Mouse (Mus musculus) forebrain, embryonic 11.5 days (tissue): ENCODE data around the gene Zic4. TPM values are rescaled to one million over a fixed set of nuclear protein-coding genes. Genes with fewer than 3 reads are reported as not detected.

Experiments
- ATAC-seq: fragments of 200-750 bp; cut with Nextera tagmentation; replicated peaks from 2 replicates; pipeline ENCODE4 v1.8.0; 2017; ENCODE audit warnings: moderate TSS enrichment; ENCODE audit not compliant: low FRiP score
- DNase-seq: peaks from one replicate; pipeline ENCODE4 v3.0.0-alpha.2; 2017; ENCODE audit warnings: low spot score
- H3K27ac ChIP-seq: fragments of 300-500 bp; sonication (generic); 2 replicates; pipeline ENCODE4 v1.5.1; 2014; ENCODE audit warnings: low read depth, low read length
- H3K27me3 ChIP-seq: fragments of 300-500 bp; sonication (generic); 2 replicates; pipeline ENCODE4 v1.6.1; 2014; ENCODE audit warnings: mild to moderate bottlenecking, low read length, mixed read lengths; ENCODE audit not compliant: control insufficient read depth, insufficient read depth
- H3K36me3 ChIP-seq: fragments of 300-500 bp; sonication (generic); 2 replicates; pipeline ENCODE4 v1.6.1; 2014; ENCODE audit warnings: mild to moderate bottlenecking, low read length, moderate library complexity, mixed read lengths; ENCODE audit not compliant: control insufficient read depth, insufficient read depth
- H3K4me1 ChIP-seq: fragments of 300-500 bp; sonication (generic); replicated peaks from 2 replicates; pipeline ENCODE4 v1.6.1; 2014; ENCODE audit warnings: low read length, mixed read lengths; ENCODE audit not compliant: control insufficient read depth, insufficient read depth
- H3K4me2 ChIP-seq: fragments of 300-500 bp; sonication (generic); 2 replicates; pipeline ENCODE4 v1.6.1; 2014; ENCODE audit warnings: low read depth, mild to moderate bottlenecking, low read length, moderate library complexity, mixed read lengths; ENCODE audit not compliant: severe bottlenecking
- H3K4me3 ChIP-seq: fragments of 300-500 bp; sonication (generic); 2 replicates; pipeline ENCODE4 v1.5.1; 2014; ENCODE audit warnings: low read depth, low read length
- H3K9ac ChIP-seq: fragments of 300-500 bp; sonication (generic); 2 replicates; pipeline ENCODE4 v1.6.1; 2014; ENCODE audit warnings: low read length
- H3K9me3 ChIP-seq: fragments of 300-500 bp; sonication (generic); 2 replicates; pipeline ENCODE4 v1.6.1; 2016; ENCODE audit warnings: low read length, mixed read lengths; ENCODE audit not compliant: control insufficient read depth
- WGBS: fragments of 180-500 bp; shearing (Covaris S2); extraction: QIAGEN DNeasy Blood & Tissue Kit; methylation state at CpG from one replicate; pipeline ENCODE4 v1.1.7; 2014; 5-methylcytosine and 5-hydroxymethylcytosine counted together
- polyA plus RNA-seq: library from polyadenylated mRNA; unstranded; fragments of >200 nt; fragmentation: Nextera tagmentation; extraction: Ambion mirVana; gene quantifications from 2 replicates; pipeline ENCODE4 v1.2.1, GENCODE M21; 2014

Zic4 gene
- polyA plus RNA-seq, 1 experiment from 2014 or later, result 59.5 TPM

DNA sequence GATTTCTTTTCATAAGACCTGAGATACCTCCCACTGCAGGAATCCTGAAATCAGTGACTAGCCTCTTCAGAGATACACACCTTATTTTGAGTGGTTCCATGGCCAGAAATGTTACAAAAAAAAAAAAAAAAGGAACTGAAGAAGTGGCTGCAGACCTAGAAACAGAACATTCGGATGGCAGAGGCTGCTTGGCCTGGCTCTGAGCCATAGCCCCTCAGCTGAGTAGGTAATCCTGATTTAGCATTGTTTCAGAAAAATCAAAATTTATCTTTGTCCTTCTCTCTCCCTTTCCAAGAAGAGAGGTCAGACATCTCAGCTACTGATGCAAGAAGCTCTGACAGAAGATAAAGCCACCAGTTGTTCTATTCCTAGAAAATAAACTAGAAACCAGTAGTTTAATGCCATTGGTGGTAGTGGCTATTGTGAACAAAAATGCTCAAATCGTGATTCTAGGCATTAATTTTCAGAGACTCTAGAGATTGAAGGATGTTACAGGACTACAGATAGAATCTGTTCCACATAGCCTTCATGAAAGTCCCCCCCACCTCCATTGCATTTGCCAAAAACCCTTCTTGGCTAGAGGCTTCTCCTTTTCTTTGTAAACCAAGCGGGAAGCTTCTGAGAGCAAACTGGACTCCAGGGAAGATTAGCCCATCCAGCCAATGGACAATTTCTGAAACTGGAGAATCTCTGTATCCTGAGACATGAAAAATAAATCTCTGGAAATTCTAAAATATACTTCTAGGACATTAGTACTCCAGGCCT is 11.8 kb downstream of the Zic4 start:
- H3K9ac ChIP-seq, result no peak overlapping the region

GRCm38 (mm10) chr9:91374665-91375064 is 12.5 kb downstream of the Zic4 start:
- Histone ChIP-seq H3K9me3 (no peaks in the 10 kb centered on the region), H3K27ac (no peak overlapping the region), H3K4me1 (peaks cover 12% of the 10 kb centered on the region; the same call in 1 of the 2 replicates), H3K27me3 (peaks cover 62% of the 10 kb centered on the region), H3K4me3 (no peak overlapping the region), H3K9ac (0 out of 2 replicates have a peak overlapping the region, but pooled peaks have one; percentile 9), H3K36me3 (no peaks in the 10 kb centered on the region), H3K4me2 (peak overlapping the region; percentile 29; the same call in 1 of the 2 replicates)
- ATAC-seq (no peak), DNase-seq (no peak)
- 12% methylated on average over 4 of the region's 4 CpGs for WGBS

More for the DNA sequence above, 11.8 kb downstream of the Zic4 start:
- Histone ChIP-seq H3K27me3 (peaks cover 67% of the 10 kb centered on the region), H3K4me2 (no peak overlapping the region), H3K27ac (no peak overlapping the region), H3K9me3 (no peaks in the 10 kb centered on the region), H3K4me3 (no peak overlapping the region), H3K4me1 (peaks cover 12% of the 10 kb centered on the region; the same call in 1 of the 2 replicates), H3K36me3 (no peaks in the 10 kb centered on the region)
- 39% methylated on average over 3 of the region's 3 CpGs for WGBS
- ATAC-seq, result no peak
- no peak for DNase-seq

DNA sequence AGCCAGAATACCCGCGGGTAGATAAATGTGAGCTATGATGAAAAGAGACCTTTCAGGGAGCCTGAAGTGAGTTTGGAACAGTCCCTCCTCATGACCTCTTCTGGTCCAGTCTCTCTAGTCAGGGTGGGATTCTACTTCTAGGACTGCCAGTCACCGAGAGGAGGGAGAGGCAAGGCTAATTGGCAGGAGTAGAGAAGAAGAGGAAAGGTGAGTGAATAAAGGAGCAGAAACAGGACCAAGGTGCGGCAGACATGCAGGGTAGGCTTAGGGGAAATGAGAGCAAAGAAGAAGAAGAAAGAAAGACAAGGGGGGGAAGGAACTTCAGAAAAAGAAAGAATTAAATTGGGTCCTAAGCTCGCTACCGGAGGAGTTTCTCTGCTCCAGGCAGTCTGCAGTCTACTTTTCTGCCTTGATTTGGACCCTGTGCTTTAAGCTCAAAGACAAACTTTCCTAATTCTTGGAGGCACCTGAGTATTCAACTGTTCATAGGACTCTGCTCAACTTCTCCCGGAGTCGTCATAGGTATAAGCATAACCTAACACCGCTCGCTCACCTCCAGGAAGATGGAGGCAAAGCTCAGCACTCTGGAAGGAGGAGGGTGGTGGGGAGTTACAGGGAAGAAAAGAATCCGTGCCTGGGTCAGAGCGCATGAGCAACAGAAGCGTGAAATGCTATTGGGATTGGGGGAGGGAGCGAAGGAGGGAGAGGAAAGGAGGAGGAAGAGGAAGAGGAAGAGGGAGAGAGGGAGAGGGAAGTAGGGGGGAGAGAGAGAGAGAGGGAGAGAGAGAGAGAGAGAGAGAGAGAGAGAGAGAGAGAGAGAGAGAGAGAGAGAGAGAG is 15.0 kb downstream of the Zic4 start:
- Histone ChIP-seq H3K9me3 (no peaks in the 10 kb centered on the region), H3K27ac (peak overlapping the region; percentile 84), H3K4me3 (peak overlapping the region; percentile 51), H3K9ac (peak overlapping the region; percentile 12), H3K36me3 (no peaks in the 10 kb centered on the region), H3K4me2 (peak overlapping the region; percentile 79), H3K4me1 (peaks cover 15% of the 10 kb centered on the region; the same call in 1 of the 2 replicates), H3K27me3 (peaks cover 54% of the 10 kb centered on the region)
- 3% methylated on average over 14 of the region's 14 CpGs for WGBS
- DNase-seq (peak; percentile 61), ATAC-seq (peak; percentile 23; the same call in 1 of the 2 replicates)

GRCm38 (mm10) chr9:91377873-91378150 is 15.6 kb downstream of the Zic4 start:
- H3K36me3 ChIP-seq, result no peaks in the 10 kb centered on the region
- H3K4me3 ChIP-seq, result peak overlapping the region; percentile 51
- peaks cover 17% of the 10 kb centered on the region; the same call in 1 of the 2 replicates for H3K4me1 ChIP-seq
- no peaks in the 10 kb centered on the region for H3K9me3 ChIP-seq
- ATAC-seq (peak; percentile 74), DNase-seq (peak; percentile 85)
- H3K4me2 ChIP-seq, result peak overlapping the region; percentile 79
- H3K27ac ChIP-seq, result peak overlapping the region; percentile 84
- peaks cover 54% of the 10 kb centered on the region for H3K27me3 ChIP-seq
- peak overlapping the region; percentile 90 for H3K9ac ChIP-seq
- under 1% methylated on average over 16 of the region's 16 CpGs for WGBS

GRCm38 (mm10) chr9:91378411-91379299 is 16.4 kb downstream of the Zic4 start:
- peak overlapping the region; percentile 90 for H3K9ac ChIP-seq
- peak; percentile 19 for ATAC-seq
- H3K27me3 ChIP-seq, result peaks cover 57% of the 10 kb centered on the region
- H3K36me3 ChIP-seq, result no peaks in the 10 kb centered on the region
- peaks cover 19% of the 10 kb centered on the region; the same call in 1 of the 2 replicates for H3K4me1 ChIP-seq
- peak overlapping the region; percentile 79 for H3K4me2 ChIP-seq
- DNase-seq, result peak; percentile 76
- peak overlapping the region; percentile 84 for H3K27ac ChIP-seq
- peak overlapping the region; percentile 51 for H3K4me3 ChIP-seq
- under 1% methylated on average over 48 of the region's 48 CpGs for WGBS
- no peaks in the 10 kb centered on the region for H3K9me3 ChIP-seq

DNA sequence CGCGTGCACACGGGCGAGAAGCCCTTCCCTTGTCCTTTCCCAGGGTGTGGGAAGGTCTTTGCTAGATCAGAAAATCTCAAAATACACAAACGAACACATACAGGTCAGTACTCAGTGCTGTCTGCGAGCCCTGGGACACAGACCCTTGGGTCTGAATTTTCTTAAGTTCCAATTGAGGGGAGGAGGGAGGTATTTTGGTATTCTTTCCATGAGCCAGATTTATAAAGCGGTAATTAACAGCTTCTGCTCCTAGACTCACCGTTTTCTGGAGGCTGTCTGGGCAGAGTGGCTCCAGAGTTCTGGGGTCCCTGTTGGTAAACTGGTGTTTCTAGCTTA is 17.1 kb downstream of the Zic4 start:
- peak overlapping the region; percentile 90 for H3K9ac ChIP-seq
- WGBS, result 3% methylated on average over 8 of the region's 8 CpGs
- peaks cover 19% of the 10 kb centered on the region for H3K4me1 ChIP-seq
- DNase-seq (no peak), ATAC-seq (no peak)
- no peaks in the 10 kb centered on the region for H3K9me3 ChIP-seq
- peak overlapping the region; percentile 84 for H3K27ac ChIP-seq
- peaks cover 57% of the 10 kb centered on the region for H3K27me3 ChIP-seq
- H3K36me3 ChIP-seq, result no peaks in the 10 kb centered on the region
- H3K4me3 ChIP-seq, result peak overlapping the region; percentile 51
- H3K4me2 ChIP-seq, result peak overlapping the region; percentile 79

DNA sequence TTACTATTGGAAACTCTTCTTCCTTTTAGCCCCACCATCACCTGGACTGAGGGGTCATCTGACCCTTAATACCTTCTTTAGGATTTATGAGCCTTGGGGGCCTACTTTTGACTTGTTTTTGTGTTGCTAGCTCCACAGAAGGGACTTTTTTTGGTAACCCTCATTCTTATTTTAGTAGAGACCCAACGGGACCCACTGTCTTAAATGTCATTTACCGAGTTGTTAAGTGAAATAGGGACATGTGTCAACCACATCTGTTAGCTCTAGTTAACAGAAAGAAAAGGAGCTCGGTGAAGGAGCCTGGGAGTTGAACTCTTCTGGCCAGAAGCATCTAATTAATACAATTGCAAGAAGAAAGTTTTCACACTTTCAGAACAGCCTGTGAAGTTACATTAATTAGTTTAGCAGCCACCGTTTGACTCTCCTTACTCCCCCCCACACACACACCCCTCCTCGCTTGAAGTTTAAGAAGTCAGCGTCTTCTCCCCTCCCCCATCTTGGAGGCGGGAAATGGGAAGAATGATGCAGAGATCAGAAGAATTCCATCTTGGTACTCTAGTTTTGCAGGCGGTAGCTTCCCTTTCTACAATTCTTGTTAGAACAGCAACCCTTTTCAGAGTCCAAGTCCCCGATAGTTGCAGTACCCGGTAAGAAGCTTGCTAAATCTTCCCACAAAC is 17.7 kb downstream of the Zic4 start:
- Histone ChIP-seq H3K27ac (peak overlapping the region; percentile 84), H3K4me3 (peak overlapping the region; percentile 51), H3K27me3 (peaks cover 60% of the 10 kb centered on the region), H3K4me1 (peaks cover 19% of the 10 kb centered on the region), H3K9me3 (no peaks in the 10 kb centered on the region), H3K4me2 (peak overlapping the region; percentile 79), H3K36me3 (no peaks in the 10 kb centered on the region), H3K9ac (peak overlapping the region; percentile 90)
- ATAC-seq (no peak), DNase-seq (peak; percentile 74)
- under 1% methylated on average over 10 of the region's 10 CpGs for WGBS
